Mouse (Mus musculus) frontal cortex, postnatal 14 days (tissue): ENCODE data around the gene Lrmda.

Experiments used
- DNase-seq, 2 experiments: peaks; one replicate each; pipeline ENCODE4 v3.0.0; 2022; ENCODE audit warnings: low spot score in 2 of 2

The Lrmda gene

GRCm38 (mm10) chr14:22043420-22043819 lies 23.9 kb downstream of the Lrmda start:
- no peak for DNase-seq

GRCm38 (mm10) chr14:22046262-22046856 lies 26.8 kb downstream of the Lrmda start:
- DNase-seq, result no peak

- DNase-seq, result no peak
Observed at GRCm38 (mm10) chr14:22048068-22048899, 28.8 kb downstream of the Lrmda start.

- DNase-seq, result no peak
Observed at GRCm38 (mm10) chr14:22048900-22049199, 29.3 kb downstream of the Lrmda start.

DNA sequence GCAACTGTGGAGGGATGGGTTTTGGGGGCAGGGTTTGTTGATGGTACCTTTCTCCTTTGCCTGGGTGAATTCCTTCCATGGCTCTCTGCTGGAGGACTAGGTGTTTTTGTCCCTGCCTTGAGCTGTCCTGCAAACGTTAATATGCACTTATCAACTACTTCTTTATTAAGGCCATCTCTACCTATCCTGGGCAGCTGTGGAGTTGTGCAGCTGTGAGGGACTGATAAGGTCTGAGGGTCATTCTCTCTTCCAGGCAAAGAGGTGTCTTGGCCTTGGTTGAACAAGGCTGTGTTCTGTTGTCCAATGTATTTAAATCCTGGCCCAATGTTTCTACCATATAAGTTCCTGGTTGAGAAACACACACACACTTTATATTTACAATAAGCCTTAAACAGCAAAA lies 29.8 kb downstream of the Lrmda start:
- no peak for DNase-seq

- no peak for DNase-seq
Observed at GRCm38 (mm10) chr14:22051941-22052664, 32.6 kb downstream of the Lrmda start.

DNA sequence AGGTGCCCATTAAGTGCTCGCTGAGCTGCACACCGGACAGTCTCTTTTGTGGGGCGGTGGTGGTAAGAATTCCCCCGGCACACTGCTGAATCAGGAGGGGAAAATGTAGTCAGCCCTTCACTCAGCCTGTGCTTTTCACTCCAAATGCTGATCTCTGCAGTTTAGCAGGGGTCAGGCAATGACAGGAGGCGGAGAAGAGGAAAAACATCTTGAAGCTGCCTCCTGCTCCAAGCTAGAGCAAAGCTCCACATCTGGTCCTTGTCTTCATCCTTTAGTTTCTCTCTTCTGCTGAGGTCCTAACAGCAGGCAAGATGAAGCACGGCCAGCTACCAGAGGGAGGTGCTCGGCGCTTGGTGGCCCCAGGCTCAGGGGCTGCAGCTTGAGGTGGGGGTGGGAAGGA lies 36.1 kb downstream of the Lrmda start:
- no peak for DNase-seq

DNA sequence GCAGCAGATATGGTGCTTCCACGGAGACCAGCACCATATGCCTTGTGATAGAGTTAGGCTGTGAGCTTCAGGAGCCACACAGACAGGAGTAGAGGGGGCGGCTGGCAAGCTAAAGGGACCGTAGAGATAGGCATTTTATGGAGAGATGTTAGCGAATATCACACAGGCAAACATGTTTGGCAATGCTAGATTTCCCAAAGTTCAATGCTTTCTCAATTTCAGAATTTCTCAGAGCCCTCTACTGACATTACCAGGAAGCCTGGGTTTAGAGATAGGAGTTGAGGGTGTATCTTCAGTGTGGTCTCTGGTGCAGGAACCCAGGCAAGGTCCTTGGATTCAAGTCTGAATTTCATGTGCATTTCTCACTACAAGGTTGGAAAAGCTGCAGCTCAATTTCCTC lies 36.7 kb downstream of the Lrmda start:
- no peak for DNase-seq

DNA sequence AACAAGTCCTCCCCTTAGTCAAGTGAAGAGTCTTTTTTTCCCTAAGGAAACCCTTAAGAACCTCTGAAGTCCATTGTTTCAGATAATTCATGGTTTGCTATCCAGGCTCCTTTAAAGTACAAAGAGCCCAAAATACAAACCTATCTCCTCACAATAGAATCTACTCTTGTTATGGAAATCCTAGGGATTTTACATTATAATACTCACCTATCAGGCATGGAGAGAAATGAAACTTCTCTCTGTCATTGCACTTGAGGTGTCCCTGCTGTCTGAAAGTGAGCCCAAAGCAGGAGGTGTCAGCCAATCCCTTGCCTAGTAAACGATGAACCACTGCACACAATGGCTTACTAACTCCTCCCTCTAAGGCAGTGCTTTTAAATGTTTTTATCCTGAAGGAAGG lies 39.2 kb downstream of the Lrmda start:
- DNase-seq, result no peak

DNA sequence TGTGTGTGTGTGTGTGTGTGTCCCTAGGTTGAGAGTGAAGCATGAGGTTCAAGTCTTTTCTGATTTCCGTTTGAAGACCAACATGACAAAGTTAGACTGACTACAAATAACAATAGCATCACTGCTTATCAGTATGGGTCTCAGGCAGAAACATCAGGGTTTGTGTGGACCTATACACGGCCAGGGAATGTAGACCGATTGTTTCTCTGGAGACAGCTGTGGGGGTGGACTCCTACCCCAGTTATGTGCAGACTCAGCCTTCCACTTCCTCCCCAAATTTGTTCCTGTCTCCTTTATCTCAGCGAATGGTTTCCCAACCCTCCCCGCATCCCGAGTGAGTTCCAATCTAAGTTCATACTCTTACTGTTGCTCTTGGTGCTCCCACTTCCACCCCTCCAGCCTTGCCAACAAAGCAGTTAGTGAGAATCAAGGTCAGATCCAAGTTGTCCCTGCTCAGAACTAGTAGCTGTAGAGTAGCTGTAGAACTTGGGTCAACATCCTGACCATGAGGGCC lies 39.9 kb downstream of the Lrmda start:
- no peak for DNase-seq

GRCm38 (mm10) chr14:22060787-22061186 lies 41.3 kb downstream of the Lrmda start:
- DNase-seq, result no peak

DNA sequence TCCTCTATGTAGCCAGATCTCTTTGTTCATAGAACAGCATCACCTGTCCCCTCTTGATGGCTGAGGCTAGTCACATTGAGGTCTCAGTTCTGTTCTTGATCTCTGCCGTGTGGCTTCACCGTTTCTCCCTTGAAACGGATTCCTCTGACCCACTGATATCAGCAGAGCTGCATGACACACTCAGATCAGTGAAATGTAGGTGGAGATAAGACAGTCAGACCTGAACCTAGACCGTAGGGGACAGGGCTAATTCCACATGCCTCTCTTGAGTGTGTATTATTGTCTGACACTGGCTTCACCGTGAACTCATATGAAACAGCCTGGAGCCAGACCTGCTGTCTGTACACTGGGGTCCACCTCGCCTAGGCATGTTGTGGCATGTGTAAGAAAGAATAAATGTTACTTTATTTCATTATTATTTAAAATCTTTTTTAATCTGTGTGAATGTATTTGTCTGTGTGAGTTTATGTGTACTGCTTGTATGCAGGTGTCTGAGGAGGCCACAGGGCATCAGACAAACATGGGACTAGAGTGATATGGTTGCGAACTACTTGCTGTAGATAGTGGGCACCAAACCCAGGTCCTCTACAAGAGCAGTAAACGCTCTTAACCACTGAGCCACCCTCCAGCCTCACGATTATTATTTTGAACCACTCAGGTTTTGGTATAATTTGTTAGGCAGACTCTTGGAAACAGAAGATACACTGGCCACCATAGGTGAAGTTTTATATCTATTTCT lies 42.8 kb downstream of the Lrmda start:
- no peak for DNase-seq

DNA sequence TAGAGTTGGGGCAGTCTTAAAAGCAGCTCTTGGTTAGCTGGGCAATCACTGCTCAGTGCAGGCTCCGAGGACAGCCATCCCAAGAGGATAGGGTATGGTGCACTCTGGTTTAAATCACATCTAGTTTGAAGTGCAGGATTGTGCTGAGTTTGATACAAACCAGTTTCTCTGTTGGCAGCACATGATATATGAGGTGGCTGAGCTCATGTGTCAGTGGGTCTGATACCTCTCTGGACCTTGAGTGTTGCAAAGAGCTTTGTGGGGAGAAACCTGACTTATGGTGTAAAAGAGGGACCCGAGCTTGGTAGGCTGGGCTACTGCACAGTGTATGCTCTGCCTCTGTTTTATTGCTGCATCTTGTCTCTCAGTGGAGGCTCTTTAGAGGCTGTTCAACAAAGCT lies 49.7 kb downstream of the Lrmda start:
- DNase-seq, result no peak

DNA sequence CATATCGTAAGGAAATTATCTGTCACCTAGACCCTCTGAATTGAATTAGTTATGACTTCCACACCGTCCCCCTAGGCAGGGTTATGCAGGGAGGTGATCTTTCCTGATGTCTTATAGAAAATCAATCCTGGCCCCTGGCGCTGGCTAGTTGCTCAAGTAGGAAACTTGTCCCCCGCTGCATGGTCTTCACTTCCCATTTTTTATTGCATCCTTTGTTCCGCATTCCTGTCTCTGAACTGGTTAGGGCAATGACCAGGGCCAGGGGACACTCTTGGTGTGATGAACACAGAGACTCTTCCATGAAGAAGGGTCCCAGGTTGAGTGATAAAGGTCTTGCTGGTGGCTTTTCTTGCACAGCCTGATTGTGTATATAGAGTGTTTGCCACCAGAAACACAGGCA lies 53.9 kb downstream of the Lrmda start:
- no peak for DNase-seq

GRCm38 (mm10) chr14:22074229-22074628 lies 54.7 kb downstream of the Lrmda start:
- DNase-seq, result no peak

DNA sequence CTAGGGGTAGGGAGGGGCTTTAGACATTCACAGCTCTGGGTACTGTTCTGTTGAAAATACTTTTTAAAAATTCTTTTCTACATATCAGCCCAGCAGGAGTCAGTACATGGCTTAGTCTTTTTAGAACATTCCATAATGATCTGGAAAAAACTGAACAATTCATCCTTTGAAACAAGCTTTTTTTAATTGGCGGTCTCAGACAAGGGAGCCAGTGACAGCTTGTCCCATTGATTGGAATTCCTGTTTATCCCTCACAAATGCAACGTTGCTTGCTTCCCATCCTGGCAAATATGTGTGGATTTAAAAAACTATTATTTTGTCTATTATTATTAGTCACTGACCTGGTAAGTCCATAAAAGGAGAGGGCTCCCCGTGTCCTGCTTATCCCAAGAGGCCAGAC lies 64.4 kb downstream of the Lrmda start:
- no peak for DNase-seq

DNA sequence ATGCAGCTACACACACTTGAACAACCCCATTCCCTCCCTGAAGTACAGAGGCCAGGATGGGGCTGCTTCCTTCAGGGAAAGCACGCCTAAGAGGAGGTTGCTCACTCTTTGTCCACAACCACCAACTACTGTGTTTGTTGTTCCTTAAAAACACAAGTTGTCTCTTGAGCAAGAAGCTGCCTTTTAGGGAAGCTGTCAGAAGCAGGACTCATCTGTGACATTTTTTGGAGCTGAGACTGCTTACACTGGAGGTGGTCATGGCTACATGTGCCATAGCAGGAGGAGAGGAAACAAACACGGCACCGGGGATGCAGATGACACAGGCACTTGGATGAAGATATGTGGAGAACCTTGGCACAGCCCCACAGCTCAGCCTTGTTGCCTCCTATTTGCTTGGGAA lies 65.9 kb downstream of the Lrmda start:
- DNase-seq, result no peak

GRCm38 (mm10) chr14:22088604-22089003 lies 69.1 kb downstream of the Lrmda start:
- no peak for DNase-seq

DNA sequence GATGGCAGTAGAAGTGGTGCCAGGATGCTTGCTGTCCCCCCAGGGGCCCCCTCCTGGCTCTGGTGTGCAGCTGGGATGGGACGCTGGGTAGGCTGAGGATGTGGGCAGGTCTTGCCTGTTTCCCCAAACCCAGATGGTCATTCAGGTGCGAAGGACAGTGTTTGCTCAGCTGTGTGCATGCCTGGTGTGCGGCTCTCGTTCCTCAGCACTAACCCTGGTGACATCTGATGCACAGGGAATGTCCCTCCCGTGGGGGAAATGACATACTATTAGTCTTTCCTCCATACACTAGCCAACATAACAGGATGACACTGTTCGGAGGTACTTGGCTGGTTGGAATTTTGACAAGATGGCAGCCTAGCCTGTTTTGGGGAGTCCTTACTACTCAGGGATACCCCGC lies 69.8 kb downstream of the Lrmda start:
- DNase-seq, result no peak

GRCm38 (mm10) chr14:22089866-22090470 lies 70.5 kb downstream of the Lrmda start:
- no peak for DNase-seq

- DNase-seq, result no peak
Observed at GRCm38 (mm10) chr14:22090778-22091211, 71.3 kb downstream of the Lrmda start.

DNA sequence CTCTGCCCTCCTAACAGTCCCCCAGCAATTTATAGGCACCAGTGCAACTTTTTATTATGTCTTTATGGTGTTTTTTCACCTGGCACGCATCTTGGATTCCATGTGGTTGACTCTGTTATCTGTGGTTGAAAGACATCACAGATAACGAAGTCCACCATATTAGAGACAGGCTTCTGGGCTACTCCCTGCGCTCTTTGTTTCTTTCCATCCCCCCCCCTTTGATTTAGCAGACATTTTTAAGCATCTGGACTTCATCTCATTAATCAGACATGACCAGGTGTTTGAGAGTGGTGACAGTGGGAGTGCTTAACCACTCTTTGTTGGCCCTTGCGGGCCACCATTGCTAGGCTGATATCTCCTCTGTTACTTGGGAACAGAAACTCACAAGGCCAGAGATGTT lies 71.8 kb downstream of the Lrmda start:
- no peak for DNase-seq
